Mouse (Mus musculus): ENCODE measurements around the gene Arhgap9.

DNA sequence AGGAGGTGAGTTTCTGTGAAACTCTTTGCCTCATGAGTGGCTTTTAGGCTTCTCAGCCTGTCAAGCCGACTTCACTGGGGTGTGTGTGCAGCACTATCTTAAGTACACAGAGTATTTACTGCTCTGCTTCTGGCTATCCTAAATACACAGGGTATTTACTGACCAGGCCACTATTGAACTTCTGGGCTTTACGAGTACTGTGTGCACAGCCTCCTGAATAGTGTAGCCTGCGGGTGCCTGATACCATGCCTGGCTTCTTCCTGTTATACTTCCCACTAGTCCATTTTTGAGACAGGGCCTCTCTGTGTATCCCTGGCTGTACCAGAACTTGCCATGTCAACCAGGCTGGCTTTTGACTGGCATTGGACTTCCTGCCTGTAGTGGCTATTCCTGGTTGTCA is 55.9 kb downstream of the Arhgap9 start:
- TF ChIP-seq CTCF (IDR thresholded peaks at IDR 0.05; ENCODE audit: borderline replicate concordance, insufficient read depth, low read depth, low read length), result no peak
- TF ChIP-seq POLR2A (IDR thresholded peaks at IDR 0.05; ENCODE audit: borderline replicate concordance, insufficient read depth, low read length), result no peak

Data from cerebellum, adult 2 months (tissue).